Mouse (Mus musculus) limb, embryonic 13.5 days (tissue): ENCODE measurements at regions not wholly inside any gene's neighbourhood (a gene's known extent, or its start where the extent isn't known, plus 50 kb on each side); places are given as distances from the start of the nearest gene placed in this dataset.
A peak's percentile ranks its signal among the peaks of the same experiment; 100 is the strongest.
"Not testable (repeated sequence)": the region's sequence is repeated elsewhere in the genome, so short reads cannot be mapped to it uniquely, and the experiment has no call there.

Experiments
- ATAC-seq: fragments of 200-750 bp; cut with Nextera tagmentation; 2 replicates; pipeline ENCODE4 v1.8.0; 2017; ENCODE audit warnings: low read depth, moderate number of reproducible peaks, moderate TSS enrichment; ENCODE audit not compliant: low FRiP score
- H3K27ac ChIP-seq: fragments of 300-500 bp; sonication (generic); 2 replicates; pipeline ENCODE4 v1.5.1; 2015; ENCODE audit warnings: inconsistent platforms, mild to moderate bottlenecking, moderate library complexity
- H3K27me3 ChIP-seq: fragments of 300-500 bp; sonication (generic); 2 replicates; pipeline ENCODE4 v1.6.1; 2015; ENCODE audit warnings: mild to moderate bottlenecking, inconsistent platforms
- H3K36me3 ChIP-seq: fragments of 300-500 bp; sonication (generic); 2 replicates; pipeline ENCODE4 v1.6.1; 2015; ENCODE audit warnings: inconsistent platforms, mild to moderate bottlenecking, moderate library complexity
- H3K4me1 ChIP-seq: fragments of 300-500 bp; sonication (generic); 2 replicates; pipeline ENCODE4 v1.6.1; 2015; ENCODE audit warnings: inconsistent platforms
- H3K4me2 ChIP-seq: fragments of 300-500 bp; sonication (generic); replicated peaks from 2 replicates; pipeline ENCODE4 v1.6.1; 2015; ENCODE audit warnings: inconsistent platforms, mild to moderate bottlenecking, moderate library complexity
- H3K4me3 ChIP-seq: fragments of 300-500 bp; sonication (generic); 2 replicates; pipeline ENCODE4 v1.5.1; 2015; ENCODE audit warnings: moderate library complexity, mild to moderate bottlenecking, inconsistent platforms
- H3K9ac ChIP-seq: fragments of 300-500 bp; sonication (generic); 2 replicates; pipeline ENCODE4 v1.6.1; 2015; ENCODE audit warnings: mild to moderate bottlenecking, inconsistent platforms
- H3K9me3 ChIP-seq: fragments of 300-500 bp; sonication (generic); 2 replicates; pipeline ENCODE4 v1.6.1; 2016; ENCODE audit warnings: inconsistent platforms
- WGBS: fragments of 180-500 bp; shearing (Covaris S2); methylation state at CpG from one replicate; pipeline ENCODE4 v1.1.7; 2015; 5-methylcytosine and 5-hydroxymethylcytosine counted together

DNA sequence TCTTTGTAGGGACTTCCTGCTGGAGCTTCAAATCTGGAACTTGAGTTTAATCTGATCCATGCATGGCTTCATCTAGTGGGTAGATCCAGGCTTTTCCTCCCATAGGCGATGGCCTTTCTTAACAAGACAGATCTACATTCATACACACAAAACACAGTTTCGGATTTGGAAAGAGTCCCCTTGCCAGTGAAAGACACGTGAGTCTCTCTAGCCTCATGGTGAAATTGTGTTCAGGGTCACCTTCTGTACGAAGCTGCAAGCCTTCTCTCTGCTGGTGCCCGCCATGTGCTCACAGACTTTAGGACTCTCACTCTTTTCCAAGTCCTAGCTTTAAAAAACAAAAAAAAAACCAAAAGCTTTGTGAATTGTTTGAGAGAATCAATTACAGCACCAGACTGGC lies 51.4 kb upstream of the Dlx2 start:
- H3K27me3 ChIP-seq = 0 out of 2 replicates have a peak, but pooled peaks cover 5% of the 10 kb centered on the region
- no peak for ATAC-seq
- no peak overlapping the region for H3K4me3 ChIP-seq
- H3K9ac ChIP-seq = no peak overlapping the region
- H3K36me3 ChIP-seq = no peaks in the 10 kb centered on the region
- peaks cover 14% of the 10 kb centered on the region for H3K4me1 ChIP-seq
- H3K9me3 ChIP-seq = no peaks in the 10 kb centered on the region
- H3K27ac ChIP-seq = no peak overlapping the region
- WGBS = 86% methylated on average over 5 of the region's 5 CpGs
- no peak overlapping the region for H3K4me2 ChIP-seq

DNA sequence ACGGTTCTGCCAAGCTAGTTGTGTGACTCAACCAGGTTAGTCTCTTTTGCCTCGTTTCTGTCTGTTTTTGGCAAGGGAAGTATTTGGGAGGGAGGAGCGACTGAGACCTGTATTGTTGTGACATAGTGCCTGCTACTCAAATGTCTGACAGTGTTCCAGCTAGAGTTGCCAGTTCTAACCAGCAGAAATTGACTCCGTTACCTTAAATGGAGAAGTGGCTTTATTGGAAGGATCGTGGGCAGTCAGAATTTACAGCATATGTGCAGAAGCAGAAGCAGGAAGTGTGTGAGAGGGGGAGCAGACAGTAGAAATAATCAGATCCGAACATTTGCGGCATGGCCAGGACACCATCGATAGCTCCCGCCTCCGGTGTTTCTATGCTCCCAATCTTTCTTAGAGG lies 51.8 kb upstream of the Dlx2 start:
- no peak for ATAC-seq
- Histone ChIP-seq H3K36me3 (no peaks in the 10 kb centered on the region), H3K9me3 (no peaks in the 10 kb centered on the region), H3K27ac (no peak overlapping the region), H3K27me3 (0 out of 2 replicates have a peak, but pooled peaks cover 5% of the 10 kb centered on the region), H3K4me3 (no peak overlapping the region), H3K4me2 (peak overlapping the region; percentile 34), H3K9ac (no peak overlapping the region), H3K4me1 (peaks cover 14% of the 10 kb centered on the region)
- WGBS = 58% methylated on average over 10 of the region's 10 CpGs

DNA sequence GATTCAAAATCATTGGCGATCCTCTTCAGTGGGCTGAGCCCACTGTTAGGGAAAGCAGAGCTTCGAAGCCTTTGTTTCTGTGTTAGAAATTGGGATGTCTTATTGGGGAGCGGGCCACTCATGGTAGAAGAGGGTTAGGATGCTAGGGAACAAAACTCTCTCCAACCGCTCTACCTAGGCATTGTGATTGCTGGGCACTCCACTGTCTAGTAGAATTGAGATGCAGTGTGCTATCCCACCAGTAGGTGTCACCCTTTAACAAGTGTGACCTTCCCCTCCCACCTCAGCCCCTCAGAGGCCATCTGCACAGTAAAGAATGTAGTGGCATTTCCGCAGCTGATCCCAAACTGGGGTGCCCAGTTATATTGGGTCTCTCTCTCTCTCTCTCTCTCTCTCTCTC lies 52.2 kb upstream of the Dlx2 start:
- 0 out of 2 replicates have a peak, but pooled peaks cover 5% of the 10 kb centered on the region for H3K27me3 ChIP-seq
- H3K4me2 ChIP-seq = peak overlapping the region; percentile 34
- ATAC-seq = peak; percentile 85
- no peaks in the 10 kb centered on the region for H3K9me3 ChIP-seq
- H3K4me1 ChIP-seq = peaks cover 14% of the 10 kb centered on the region
- H3K36me3 ChIP-seq = no peaks in the 10 kb centered on the region
- H3K4me3 ChIP-seq = no peak overlapping the region
- no peak overlapping the region for H3K9ac ChIP-seq
- 22% methylated on average over 5 of the region's 5 CpGs for whole genome bisulfite sequencing
- no peak overlapping the region for H3K27ac ChIP-seq

DNA sequence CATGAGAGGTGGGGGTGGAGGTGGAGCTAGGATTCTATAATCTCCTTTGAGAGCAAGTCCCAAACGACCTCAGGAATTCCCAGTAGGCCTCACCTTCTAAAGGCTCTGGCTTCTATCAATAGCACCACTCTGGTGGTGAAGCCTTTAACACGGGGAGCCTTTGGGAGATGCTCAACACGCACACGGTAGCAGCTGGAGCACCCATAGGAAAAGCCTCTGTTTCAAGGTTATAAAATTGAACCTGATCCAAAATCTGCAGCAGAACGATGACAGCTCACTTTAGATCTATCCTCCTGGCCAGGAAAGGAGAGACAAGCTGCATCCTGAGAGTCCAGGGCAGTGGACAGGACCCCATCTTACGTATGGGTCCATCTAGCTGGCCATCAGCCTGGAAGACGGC lies 53.7 kb upstream of the Dlx2 start:
- no peaks in the 10 kb centered on the region for H3K9me3 ChIP-seq
- no peak overlapping the region for H3K4me3 ChIP-seq
- H3K9ac ChIP-seq = no peak overlapping the region
- ATAC-seq = no peak
- 69% methylated on average over 7 of the region's 7 CpGs for WGBS
- no peaks in the 10 kb centered on the region for H3K36me3 ChIP-seq
- peaks cover 4% of the 10 kb centered on the region for H3K4me1 ChIP-seq
- 0 out of 2 replicates have a peak, but pooled peaks cover 5% of the 10 kb centered on the region for H3K27me3 ChIP-seq
- no peak overlapping the region for H3K4me2 ChIP-seq
- no peak overlapping the region for H3K27ac ChIP-seq

DNA sequence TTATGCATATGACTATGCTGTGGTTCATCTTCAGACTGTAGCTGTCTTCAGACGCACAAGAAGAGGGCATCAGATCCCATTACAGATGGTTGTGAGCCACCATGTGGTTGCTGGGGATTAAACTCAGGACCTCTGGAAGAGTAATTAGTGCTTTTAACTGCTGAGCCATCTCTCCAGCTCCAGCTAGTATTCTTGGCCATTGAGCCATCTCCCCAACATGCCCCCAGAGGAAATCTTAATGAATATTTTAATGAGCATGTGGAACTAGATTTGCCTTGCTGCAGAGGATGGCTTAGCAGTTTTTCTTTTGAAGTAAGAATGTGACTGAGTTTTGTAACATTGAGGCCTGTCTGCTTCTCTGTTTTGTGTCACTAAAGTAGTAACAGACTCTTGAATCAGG lies 54.4 kb upstream of the Dlx2 start:
- Histone ChIP-seq H3K27me3 (0 out of 2 replicates have a peak, but pooled peaks cover 5% of the 10 kb centered on the region), H3K27ac (no peak overlapping the region), H3K9me3 (no peaks in the 10 kb centered on the region), H3K4me3 (no peak overlapping the region), H3K4me2 (no peak overlapping the region), H3K4me1 (no peaks in the 10 kb centered on the region; the same call in 1 of the 2 replicates), H3K36me3 (no peaks in the 10 kb centered on the region), H3K9ac (no peak overlapping the region)
- ATAC-seq = no peak
- WGBS = 55% methylated on average over 1 of the region's 1 CpGs

DNA sequence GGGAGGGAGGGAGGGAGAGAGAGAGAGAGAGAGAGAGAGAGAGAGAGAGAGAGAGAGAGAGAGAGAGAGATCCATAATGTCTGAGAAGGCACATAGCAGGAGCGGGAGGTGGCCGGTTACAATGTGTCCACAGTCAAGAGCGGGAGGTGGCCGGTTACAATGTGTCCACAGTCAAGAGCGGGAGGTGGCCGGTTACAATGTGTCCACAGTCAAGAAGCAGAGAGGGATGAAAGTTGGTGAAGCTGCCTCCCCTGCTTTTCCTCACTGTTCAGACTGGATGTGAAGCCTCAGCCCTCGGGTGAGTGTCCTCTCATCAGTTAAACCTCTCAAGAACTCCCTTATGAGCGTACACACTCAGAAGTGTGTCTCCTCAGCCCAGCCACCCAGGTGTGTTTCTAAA lies 57.2 kb upstream of the Dlx2 start:
- H3K9ac ChIP-seq, H3K27me3 ChIP-seq, H3K27ac ChIP-seq, H3K9me3 ChIP-seq, ATAC-seq, H3K4me2 ChIP-seq, H3K4me3 ChIP-seq, H3K36me3 ChIP-seq: not testable (repeated sequence)
- WGBS = 96% methylated on average over 8 of the region's 8 CpGs
- peaks cover 14% of the 10 kb centered on the region for H3K4me1 ChIP-seq

DNA sequence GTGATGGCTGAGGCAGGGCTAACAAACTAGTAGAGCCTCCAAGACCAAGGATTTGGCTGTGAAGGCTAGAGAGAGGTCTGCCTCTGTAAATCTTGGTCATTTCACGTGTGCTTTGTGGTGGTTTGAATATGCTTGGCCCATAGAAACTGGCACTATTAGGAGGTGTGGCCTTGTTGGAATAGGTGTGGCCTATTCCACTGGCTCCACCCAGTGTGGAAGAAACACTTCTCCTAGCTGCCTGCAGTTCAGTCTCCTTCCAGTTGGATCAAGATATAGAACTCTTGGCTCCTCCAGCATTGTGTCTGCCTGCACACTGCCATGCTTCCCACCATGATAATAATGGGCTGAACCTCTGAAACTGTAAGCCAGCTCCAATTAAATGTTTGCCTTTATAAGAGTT lies 59.1 kb upstream of the Dlx2 start:
- H3K9me3 ChIP-seq = no peaks in the 10 kb centered on the region
- H3K4me3 ChIP-seq = no peak overlapping the region
- H3K27me3 ChIP-seq = no peaks in the 10 kb centered on the region
- no peak overlapping the region for H3K27ac ChIP-seq
- no peak for ATAC-seq
- H3K36me3 ChIP-seq = no peaks in the 10 kb centered on the region
- WGBS = 88% methylated on average over 1 of the region's 1 CpGs
- no peak overlapping the region for H3K4me2 ChIP-seq
- H3K4me1 ChIP-seq = peaks cover 27% of the 10 kb centered on the region
- no peak overlapping the region for H3K9ac ChIP-seq

DNA sequence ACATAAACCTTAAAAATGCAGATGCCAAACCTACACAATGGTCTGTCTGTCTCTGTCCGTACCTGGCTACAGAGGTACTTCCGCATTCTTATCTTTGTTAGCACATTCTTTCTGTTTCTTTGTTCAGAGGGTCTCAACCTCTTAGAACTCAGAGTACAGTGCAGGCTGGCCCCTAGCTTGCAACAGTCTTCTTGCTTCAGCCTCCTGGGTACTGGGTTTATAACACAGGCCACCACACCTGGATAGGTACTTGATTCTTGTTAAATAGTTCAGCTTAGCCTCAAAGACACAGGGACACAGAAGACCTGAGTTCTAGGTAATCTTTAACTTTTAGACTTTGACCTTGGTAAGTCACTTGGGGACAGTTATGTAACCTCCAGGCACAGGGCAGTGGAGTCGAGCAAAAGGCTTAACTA lies 60.5 kb upstream of the Dlx2 start:
- no peak for ATAC-seq
- 82% methylated on average over 3 of the region's 3 CpGs for WGBS

DNA sequence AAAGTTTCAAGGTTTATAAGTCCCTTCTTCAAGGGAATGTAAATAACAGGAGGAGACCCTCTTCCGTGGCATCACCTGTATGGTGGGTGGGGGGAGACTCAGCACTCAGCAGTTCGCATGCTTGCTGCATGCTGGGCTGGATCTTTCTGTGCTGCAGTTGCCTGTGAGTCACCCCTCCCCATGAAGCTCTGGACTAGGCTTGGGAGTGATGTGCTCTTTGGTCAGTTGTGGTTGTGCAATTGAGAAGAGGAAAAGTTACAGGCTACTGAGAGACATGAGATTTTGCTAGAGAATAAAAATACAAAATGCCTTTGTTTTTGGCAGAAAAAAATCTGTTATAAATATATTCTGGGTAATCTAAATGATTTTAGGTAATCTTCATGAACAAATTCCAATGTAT lies 66.7 kb upstream of the Dlx2 start:
- ATAC-seq = no peak
- 68% methylated on average over 2 of the region's 2 CpGs for WGBS

More for the DNA sequence above, 60.5 kb upstream of the Dlx2 start:
- Histone ChIP-seq H3K9me3 (no peaks in the 10 kb centered on the region), H3K27ac (no peak overlapping the region), H3K4me3 (no peak overlapping the region), H3K4me1 (peaks cover 34% of the 10 kb centered on the region), H3K36me3 (no peaks in the 10 kb centered on the region), H3K9ac (no peak overlapping the region), H3K27me3 (no peaks in the 10 kb centered on the region), H3K4me2 (no peak overlapping the region)

DNA sequence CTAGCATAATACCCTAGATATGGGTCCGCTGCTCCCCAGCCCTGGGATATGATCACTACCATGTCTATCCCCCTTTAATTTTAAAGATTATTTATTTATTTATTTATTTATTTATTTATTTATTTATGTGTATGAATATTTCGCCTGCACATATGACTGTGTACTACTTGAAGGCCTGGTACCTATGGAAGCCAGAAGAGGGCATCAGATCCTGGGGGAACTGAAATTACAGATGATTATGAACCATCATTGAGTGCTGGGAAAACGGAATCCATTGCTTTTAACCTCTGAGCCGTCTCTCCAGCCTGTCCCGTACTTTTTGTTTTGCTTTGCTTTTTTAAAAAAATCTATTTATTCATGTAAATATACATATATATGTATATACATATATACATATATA lies 70.0 kb upstream of the Dlx2 start:
- 93% methylated on average over 5 of the region's 5 CpGs for WGBS
- H3K9me3 ChIP-seq = no peaks in the 10 kb centered on the region; the same call in 1 of the 2 replicates
- no peaks in the 10 kb centered on the region for H3K27me3 ChIP-seq

More for the DNA sequence above, 66.7 kb upstream of the Dlx2 start:
- Histone ChIP-seq H3K9ac (no peak overlapping the region), H3K27ac (no peak overlapping the region), H3K36me3 (no peaks in the 10 kb centered on the region), H3K27me3 (no peaks in the 10 kb centered on the region), H3K9me3 (no peaks in the 10 kb centered on the region), H3K4me2 (no peak overlapping the region), H3K4me3 (no peak overlapping the region), H3K4me1 (peaks cover 34% of the 10 kb centered on the region)

DNA sequence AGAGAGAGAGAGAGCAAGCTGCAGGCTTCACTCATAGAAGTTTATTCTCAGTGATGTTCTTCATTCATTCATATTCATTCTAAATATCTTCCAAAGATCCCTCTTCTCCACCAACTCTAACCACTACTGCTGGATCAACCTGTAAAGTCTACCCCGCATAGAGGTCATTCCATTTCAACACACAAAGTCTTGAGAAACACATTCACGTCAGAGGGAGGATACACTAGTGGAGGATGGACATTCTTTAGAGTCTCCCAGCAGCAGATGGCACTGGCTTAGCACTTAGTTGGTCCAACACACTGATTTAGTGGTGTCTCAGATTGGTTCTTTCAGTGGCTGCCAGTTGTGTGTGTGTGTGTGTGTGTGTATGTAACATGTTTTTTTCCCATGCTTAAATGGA lies 74.9 kb upstream of the Dlx2 start:
- ATAC-seq = no peak
- no peaks in the 10 kb centered on the region; the same call in 1 of the 2 replicates for H3K4me1 ChIP-seq

More for the DNA sequence above, 70.0 kb upstream of the Dlx2 start:
- Histone ChIP-seq H3K27ac (no peak overlapping the region), H3K36me3 (no peaks in the 10 kb centered on the region), H3K4me2 (no peak overlapping the region), H3K4me3 (no peak overlapping the region), H3K9ac (no peak overlapping the region), H3K4me1 (peaks cover 12% of the 10 kb centered on the region)
- no peak for ATAC-seq

DNA sequence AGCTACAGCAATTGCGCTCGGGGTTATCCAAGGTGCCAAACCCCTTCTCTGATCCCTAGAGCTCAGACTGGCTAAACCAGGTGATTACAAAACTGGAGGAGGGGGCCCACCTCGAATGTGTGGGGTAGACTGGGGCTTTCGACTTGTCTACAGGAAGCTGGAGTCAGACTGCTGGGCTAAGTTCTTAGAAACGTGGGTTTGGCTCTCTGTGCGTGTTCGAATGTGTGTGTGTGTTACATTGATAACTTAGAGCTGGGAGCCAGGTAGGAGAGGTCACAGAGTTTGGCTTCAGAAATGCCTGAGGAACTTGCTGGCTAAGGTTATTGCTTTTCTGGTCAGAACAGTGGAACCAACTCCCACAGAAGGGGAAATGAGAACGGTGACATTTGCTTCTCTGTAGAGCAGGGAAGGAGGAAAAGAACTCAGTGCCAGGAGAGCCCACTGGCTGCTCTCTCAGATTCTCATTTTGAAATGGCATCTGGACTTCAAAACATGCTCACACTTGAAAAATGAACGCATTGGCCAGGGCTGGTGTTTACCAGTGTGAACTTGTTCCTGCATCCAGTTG lies 76.1 kb upstream of the Dlx2 start:
- no peak overlapping the region for H3K9ac ChIP-seq
- no peaks in the 10 kb centered on the region; the same call in 1 of the 2 replicates for H3K9me3 ChIP-seq
- H3K4me1 ChIP-seq = peaks cover 8% of the 10 kb centered on the region
- WGBS = 64% methylated on average over 9 of the region's 9 CpGs
- H3K27ac ChIP-seq = no peak overlapping the region; the same call in 1 of the 2 replicates
- H3K4me2 ChIP-seq = no peak overlapping the region
- peaks cover 10% of the 10 kb centered on the region; the same call in 1 of the 2 replicates for H3K27me3 ChIP-seq
- no peak for ATAC-seq
- H3K4me3 ChIP-seq = no peak overlapping the region
- no peaks in the 10 kb centered on the region for H3K36me3 ChIP-seq

More for the DNA sequence above, 74.9 kb upstream of the Dlx2 start:
- Histone ChIP-seq H3K4me3 (no peak overlapping the region), H3K9me3 (no peaks in the 10 kb centered on the region; the same call in 1 of the 2 replicates), H3K4me2 (no peak overlapping the region), H3K27ac (no peak overlapping the region), H3K9ac (no peak overlapping the region), H3K36me3 (no peaks in the 10 kb centered on the region), H3K27me3 (0 out of 2 replicates have a peak, but pooled peaks cover 7% of the 10 kb centered on the region)
- 88% methylated on average over 2 of the region's 2 CpGs for WGBS

DNA sequence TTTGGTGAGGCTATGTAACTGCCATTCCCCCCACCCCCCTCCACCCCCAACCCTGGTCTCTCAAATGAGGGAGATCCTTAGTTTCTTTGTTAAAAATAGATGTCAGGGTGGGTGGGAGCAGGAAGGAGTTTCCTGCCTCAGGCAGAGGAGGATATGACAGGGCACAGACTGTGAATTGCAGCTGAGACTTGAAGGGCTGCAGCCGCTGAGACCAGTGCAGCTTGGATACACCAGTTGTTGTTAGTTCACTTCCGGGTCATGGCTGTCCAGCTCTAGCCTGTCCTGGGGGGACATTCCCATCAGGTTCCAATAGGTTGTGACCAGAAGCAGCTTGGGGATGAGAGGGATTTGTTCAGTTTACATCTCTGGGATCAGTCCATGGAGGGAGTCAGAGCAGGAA lies 76.6 kb upstream of the Dlx2 start:
- no peak overlapping the region for H3K9ac ChIP-seq
- peaks cover 10% of the 10 kb centered on the region; the same call in 1 of the 2 replicates for H3K27me3 ChIP-seq
- H3K4me3 ChIP-seq = no peak overlapping the region
- H3K4me2 ChIP-seq = no peak overlapping the region
- ATAC-seq = no peak
- H3K4me1 ChIP-seq = peaks cover 8% of the 10 kb centered on the region
- no peaks in the 10 kb centered on the region for H3K36me3 ChIP-seq
- H3K9me3 ChIP-seq = no peaks in the 10 kb centered on the region; the same call in 1 of the 2 replicates
- WGBS = 73% methylated on average over 2 of the region's 2 CpGs
- no peak overlapping the region for H3K27ac ChIP-seq
